Mouse (Mus musculus) CH12.LX (cell line): Measurements from ENCODE around the gene Nras. TPM values are rescaled to one million over a fixed set of nuclear protein-coding genes. Genes with fewer than 3 reads are reported as not detected.

ENCODE experiments used
- DNase-seq: peaks from one replicate; pipeline ENCODE4 v3.0.0-alpha.2; 2013; ENCODE audit errors: extremely low read depth
- H3K27ac ChIP-seq: 2 replicates; pipeline ENCODE4 v1.5.1; 2012; ENCODE audit warnings: low read depth, mild to moderate bottlenecking, control low read depth, moderate library complexity; ENCODE audit not compliant: insufficient read depth
- H3K27me3 ChIP-seq: replicated peaks from 2 replicates; pipeline ENCODE3; 2012; ENCODE audit warnings: inconsistent platforms
- H3K36me3 ChIP-seq, 2 experiments: replicated peaks in 1 of 2; 2 replicates each; pipeline versions ENCODE3 to v1.6.1; 2012; ENCODE audit warnings: inconsistent platforms in 1 of 2, low read length in 1 of 2, mild to moderate bottlenecking in 1 of 2, mixed read lengths in 1 of 2, moderate library complexity in 1 of 2; ENCODE audit not compliant: control insufficient read depth in 1 of 2, insufficient read depth in 1 of 2
- H3K4me1 ChIP-seq, 2 experiments: 2 replicates each; pipeline ENCODE4 v1.6.1; 2012; ENCODE audit warnings: inconsistent platforms in 1 of 2, moderate library complexity in 1 of 2; ENCODE audit not compliant: insufficient read depth in 2 of 2, control insufficient read depth in 1 of 2
- H3K4me2 ChIP-seq: 2 replicates; pipeline ENCODE4 v1.6.1; 2012; ENCODE audit warnings: low read depth, mild to moderate bottlenecking, control low read depth; ENCODE audit not compliant: poor library complexity, insufficient read depth, severe bottlenecking
- H3K4me3 ChIP-seq, 3 experiments: fragments of 150-350 bp in 1 of 3; sonication (generic) in 1 of 3; replicated peaks in 1 of 3; 2 replicates each; pipeline versions ENCODE3 to v1.5.1; 2011 to 2012; ENCODE audit warnings: low read depth in 2 of 3, low read length in 2 of 3, mild to moderate bottlenecking in 2 of 3, moderate library complexity in 2 of 3, control low read depth in 1 of 3, improper control_type of control experiment in 1 of 3, inconsistent platforms in 1 of 3, mixed read lengths in 1 of 3; ENCODE audit not compliant: poor library complexity in 1 of 3
- H3K79me2 ChIP-seq: replicated peaks from 2 replicates; pipeline ENCODE4 v1.6.1; 2012; ENCODE audit warnings: mild to moderate bottlenecking, moderate library complexity; ENCODE audit not compliant: control insufficient read depth, poor library complexity, insufficient read depth, severe bottlenecking; ENCODE audit errors: extremely low read depth
- H3K9ac ChIP-seq: 2 replicates; pipeline ENCODE4 v1.6.1; 2012; ENCODE audit warnings: low read depth, mild to moderate bottlenecking, control low read depth, moderate library complexity; ENCODE audit not compliant: insufficient read depth
- H3K9me3 ChIP-seq: replicated peaks from 2 replicates; pipeline ENCODE3; 2012; ENCODE audit warnings: low read length, inconsistent platforms, mixed read lengths
- BHLHE40 ChIP-seq: IDR thresholded peaks from 2 replicates; pipeline ENCODE4 v1.6.1; 2011; ENCODE audit warnings: mild to moderate bottlenecking, low read depth, low read length, improper control_type of control experiment
- CHD1 ChIP-seq: IDR thresholded peaks from 2 replicates; pipeline ENCODE4 v1.6.1; 2012; ENCODE audit warnings: low read depth, low read length, improper control_type of control experiment, inconsistent platforms
- CHD2 ChIP-seq: IDR thresholded peaks from 2 replicates; pipeline ENCODE4 v1.6.1; 2011; ENCODE audit warnings: low read length, improper control_type of control experiment
- E2F4 ChIP-seq: IDR thresholded peaks from 2 replicates; pipeline ENCODE4 v1.6.1; 2011; ENCODE audit warnings: low read depth, low read length, improper control_type of control experiment; ENCODE audit not compliant: insufficient replicate concordance
- ELF1 ChIP-seq: IDR thresholded peaks from 2 replicates; pipeline ENCODE4 v1.6.1; 2014; ENCODE audit warnings: low read depth, mild to moderate bottlenecking, inconsistent platforms, low read length, improper control_type of control experiment
- EP300 ChIP-seq: IDR thresholded peaks from 2 replicates; pipeline ENCODE4 v1.6.1; 2011; ENCODE audit warnings: low read length, improper control_type of control experiment
- ETS1 ChIP-seq: conservative IDR thresholded peaks from 2 replicates; pipeline ENCODE4 v1.6.1; 2012; ENCODE audit warnings: low read depth, mild to moderate bottlenecking, inconsistent platforms, low read length, improper control_type of control experiment, moderate library complexity
- GABPA ChIP-seq: IDR thresholded peaks from 2 replicates; pipeline ENCODE4 v1.6.1; 2012; ENCODE audit warnings: low read depth, low read length, improper control_type of control experiment, inconsistent platforms; ENCODE audit not compliant: insufficient replicate concordance
- HCFC1 ChIP-seq: IDR thresholded peaks from 2 replicates; pipeline ENCODE4 v1.6.1; 2012; ENCODE audit warnings: low read depth, mild to moderate bottlenecking, inconsistent platforms, low read length, improper control_type of control experiment
- IRF4 ChIP-seq: IDR thresholded peaks from 2 replicates; pipeline ENCODE4 v1.6.1; 2014; ENCODE audit warnings: low read depth, mild to moderate bottlenecking, inconsistent platforms, low read length, improper control_type of control experiment
- JUN ChIP-seq: IDR thresholded peaks from 2 replicates; pipeline ENCODE4 v1.6.1; 2011; ENCODE audit warnings: low read depth, mild to moderate bottlenecking, low read length, improper control_type of control experiment, moderate library complexity; ENCODE audit not compliant: insufficient read depth
- KAT2A ChIP-seq: IDR thresholded peaks from 2 replicates; pipeline ENCODE4 v1.6.1; 2012; ENCODE audit warnings: low read length, improper control_type of control experiment, inconsistent platforms; ENCODE audit not compliant: insufficient replicate concordance
- MAFK ChIP-seq: IDR thresholded peaks from 2 replicates; pipeline ENCODE4 v1.6.1; 2011; ENCODE audit warnings: low read length, improper control_type of control experiment; ENCODE audit not compliant: insufficient replicate concordance
- MAZ ChIP-seq: IDR thresholded peaks from 2 replicates; pipeline ENCODE4 v1.6.1; 2012; ENCODE audit warnings: low read depth, mild to moderate bottlenecking, inconsistent platforms, low read length, improper control_type of control experiment, moderate library complexity
- MXI1 ChIP-seq: IDR thresholded peaks from 2 replicates; pipeline ENCODE4 v1.6.1; 2011; ENCODE audit warnings: mild to moderate bottlenecking, low read depth, low read length, improper control_type of control experiment
- MYC ChIP-seq: IDR thresholded peaks from 2 replicates; pipeline ENCODE4 v1.6.1; 2011; ENCODE audit warnings: low read depth, mild to moderate bottlenecking, improper control_type of control experiment, low read length
- NRF1 ChIP-seq: IDR thresholded peaks from 2 replicates; pipeline ENCODE4 v1.6.1; 2014; ENCODE audit warnings: low read depth, mild to moderate bottlenecking, inconsistent platforms, low read length, improper control_type of control experiment, moderate library complexity
- PAX5 ChIP-seq: IDR thresholded peaks from 2 replicates; pipeline ENCODE4 v1.6.1; 2012; ENCODE audit warnings: low read length, inconsistent platforms, mixed read lengths
- POLR2A ChIP-seq: IDR thresholded peaks from 2 replicates; pipeline ENCODE4 v1.6.1; 2011; ENCODE audit warnings: low read depth, mild to moderate bottlenecking, improper control_type of control experiment, low read length
- POLR2AphosphoS2 ChIP-seq: IDR thresholded peaks from 2 replicates; pipeline ENCODE4 v1.6.1; 2011; ENCODE audit warnings: low read depth, low read length, improper control_type of control experiment
- RAD21 ChIP-seq: IDR thresholded peaks from 2 replicates; pipeline ENCODE4 v1.6.1; 2011; ENCODE audit warnings: low read depth, mild to moderate bottlenecking, low read length, improper control_type of control experiment, moderate library complexity
- SIN3A ChIP-seq: IDR thresholded peaks from 2 replicates; pipeline ENCODE4 v1.6.1; 2012; ENCODE audit warnings: low read length, improper control_type of control experiment, inconsistent platforms
- SMC3 ChIP-seq: IDR thresholded peaks from 2 replicates; pipeline ENCODE4 v1.6.1; 2011; ENCODE audit warnings: low read depth, low read length, improper control_type of control experiment
- TCF12 ChIP-seq: IDR thresholded peaks from 2 replicates; pipeline ENCODE4 v1.6.1; 2014; ENCODE audit warnings: low read depth, mild to moderate bottlenecking, inconsistent platforms, low read length, improper control_type of control experiment
- USF1 ChIP-seq: IDR thresholded peaks from 2 replicates; pipeline ENCODE4 v1.6.1; 2014; ENCODE audit warnings: low read depth, mild to moderate bottlenecking, inconsistent platforms, low read length, improper control_type of control experiment
- USF2 ChIP-seq: conservative IDR thresholded peaks from 2 replicates; pipeline ENCODE4 v1.6.1; 2011; ENCODE audit warnings: low read depth, low read length, improper control_type of control experiment
- ZC3H11A ChIP-seq: IDR thresholded peaks from 2 replicates; pipeline ENCODE4 v1.6.1; 2012; ENCODE audit warnings: low read depth, mild to moderate bottlenecking, inconsistent platforms, low read length, improper control_type of control experiment
- ZKSCAN1 ChIP-seq: IDR thresholded peaks from 2 replicates; pipeline ENCODE4 v1.6.1; 2012; ENCODE audit warnings: low read depth, inconsistent platforms, low read length, improper control_type of control experiment, borderline replicate concordance
- ZNF384 ChIP-seq: IDR thresholded peaks from 2 replicates; pipeline ENCODE4 v1.6.1; 2012; ENCODE audit warnings: low read depth, low read length, improper control_type of control experiment, inconsistent platforms
- dilution Hi-C: fragments of 300-500 bp; cut with MboI; formaldehyde crosslinking; loops from 2 replicates; pipeline ENCODE4 v1.14.3; 2020; ENCODE audit warnings: low sequenced_read_pairs; ENCODE audit not compliant: extremely low pct_unique_long_range_greater_than_20kb, extremely low pct_ligation_motif_present
- in situ Hi-C: fragments of 300-500 bp; cut with MboI; formaldehyde crosslinking; loops from 3 replicates; pipeline ENCODE4 v1.14.3; 2019; ENCODE audit warnings: low sequenced_read_pairs, low pct_ligation_motif_present, low pct_unique_long_range_greater_than_20kb, mixed read lengths
- polyA plus RNA-seq: library from polyadenylated mRNA; unstranded; fragments of >175 nt; gene quantifications from 2 replicates; pipeline ENCODE4 v1.2.1, GENCODE M21; 2012; ENCODE audit warnings: low read depth; ENCODE audit not compliant: insufficient read length
- total RNA-seq, 2 experiments: library from RNA; depleted of rRNA; stranded (reverse); fragments of 300-350 nt in 1 of 2; fragments of >200 nt in 1 of 2; gene quantifications; 2 replicates each; pipeline ENCODE4 v1.2.3; 2012 to 2014

The Nras gene
- total and polyA plus RNA-seq, 3 experiments: 47.7 to 69.1 (median 49.7) TPM

GRCm38 (mm10) chr3:103020943-103021638 lies 37.0 kb upstream of the Nras start:
- H3K36me3 ChIP-seq: peaks cover 0 to 14% of the 10 kb centered on the region in 2 experiments
- H3K27me3 ChIP-seq: no peaks in the 10 kb centered on the region
- peak overlapping the region; percentile 85 for H3K27ac ChIP-seq
- peaks cover 51% of the 10 kb centered on the region for H3K79me2 ChIP-seq
- H3K9ac ChIP-seq: peak overlapping the region; percentile 97
- in situ Hi-C loops: no loop called here
- peak overlapping the region; percentile 90 to 99 (median 93) for H3K4me3 ChIP-seq
- TF ChIP-seq ELF1 (peak; percentile 69; the same call in 1 of the 2 replicates), CHD2 (peak; percentile 46), MAFK (no peak), USF2 (no peak), ZNF384 (no peak), SMC3 (no peak), GABPA (peak; percentile 51; the same call in 1 of the 2 replicates), KAT2A (peak; percentile 90; the same call in 1 of the 2 replicates), BHLHE40 (peak; percentile 13; the same call in 1 of the 2 replicates), MXI1 (peak; percentile 69), ETS1 (0 out of 2 replicates have a peak, but pooled peaks have one; percentile 17), USF1 (no peak), PAX5 (no peak), RAD21 (no peak), EP300 (no peak), POLR2A (no peak), CHD1 (no peak), HCFC1 (peak; percentile 94), JUN (no peak), MYC (peak; percentile 67), ZKSCAN1 (no peak), MAZ (peak; percentile 83; the same call in 1 of the 2 replicates), IRF4 (peak; percentile 62), SIN3A (peak; percentile 98), NRF1 (no peak), POLR2AphosphoS2 (no peak), ZC3H11A (no peak), TCF12 (no peak), E2F4 (0 out of 2 replicates have a peak, but pooled peaks have one; percentile 46)
- H3K9me3 ChIP-seq: no peaks in the 10 kb centered on the region
- peak overlapping the region; percentile 95; the same call in 1 of the 2 replicates for H3K4me2 ChIP-seq
- dilution Hi-C loops: no loop called here
- H3K4me1 ChIP-seq: peaks cover 11 to 37% of the 10 kb centered on the region in 2 experiments; a peak in 3 of 4 replicates
- peak; percentile 87 for DNase-seq
